Mouse (Mus musculus): ENCODE results near the gene Negr1. TPM values are rescaled to one million over a fixed set of nuclear protein-coding genes. Genes with fewer than 3 reads are reported as not detected.

The Negr1 gene
- total and polyA plus RNA-seq, 3 experiments, result not detected

- Histone ChIP-seq H3K27me3 (replicated peaks) (no peaks in the 10 kb centered on the region), H3K4me1 (ENCODE audit: control insufficient read depth in 1 of 2, insufficient read depth in 2 of 2) (no peaks in the 10 kb centered on the region), H3K4me3 (replicated peaks in 1 of 3; ENCODE audit: low read depth in 2 of 3, low read length in 2 of 3, poor library complexity in 1 of 3) (no peak overlapping the region), H3K9ac (ENCODE audit: insufficient read depth, low read depth) (no peak overlapping the region), H3K27ac (ENCODE audit: insufficient read depth, low read depth) (no peak overlapping the region), H3K9me3 (replicated peaks; ENCODE audit: low read length) (peaks cover 3% of the 10 kb centered on the region), H3K4me2 (ENCODE audit: insufficient read depth, low read depth, poor library complexity, severe bottlenecking) (no peak overlapping the region), H3K79me2 (replicated peaks; ENCODE audit: control insufficient read depth, extremely low read depth, insufficient read depth, poor library complexity, severe bottlenecking) (no peaks in the 10 kb centered on the region), H3K36me3 (replicated peaks in 1 of 2; ENCODE audit: control insufficient read depth in 1 of 2, insufficient read depth in 1 of 2, low read length in 1 of 2) (no peaks in the 10 kb centered on the region)
- in situ Hi-C loops (cut with MboI; ENCODE audit: low pct_ligation_motif_present, low pct_unique_long_range_greater_than_20kb, low sequenced_read_pairs) (no loop called here), dilution Hi-C loops (cut with MboI; ENCODE audit: extremely low pct_ligation_motif_present, extremely low pct_unique_long_range_greater_than_20kb, low sequenced_read_pairs) (no loop called here)
- DNase-seq (ENCODE audit: extremely low read depth), result no peak
- TF ChIP-seq PAX5 (IDR thresholded peaks at IDR 0.05; ENCODE audit: low read length) (no peak), USF2 (conservative IDR thresholded peaks at IDR 0.05; ENCODE audit: low read depth, low read length) (no peak), SIN3A (IDR thresholded peaks at IDR 0.05; ENCODE audit: low read length) (no peak), ELF1 (IDR thresholded peaks at IDR 0.05; ENCODE audit: low read depth, low read length) (no peak), SMC3 (IDR thresholded peaks at IDR 0.05; ENCODE audit: low read depth, low read length) (no peak), ZNF384 (IDR thresholded peaks at IDR 0.05; ENCODE audit: low read depth, low read length) (no peak), JUN (IDR thresholded peaks at IDR 0.05; ENCODE audit: insufficient read depth, low read depth, low read length) (no peak), ETS1 (conservative IDR thresholded peaks at IDR 0.05; ENCODE audit: low read depth, low read length) (no peak), CHD2 (IDR thresholded peaks at IDR 0.05; ENCODE audit: low read length) (no peak), HCFC1 (IDR thresholded peaks at IDR 0.05; ENCODE audit: low read depth, low read length) (no peak), KAT2A (IDR thresholded peaks at IDR 0.05; ENCODE audit: insufficient replicate concordance, low read length) (no peak)
These were observed 334.5 kb downstream of the Negr1 start for GRCm38 (mm10) chr3:156896106-156896505.

DNA sequence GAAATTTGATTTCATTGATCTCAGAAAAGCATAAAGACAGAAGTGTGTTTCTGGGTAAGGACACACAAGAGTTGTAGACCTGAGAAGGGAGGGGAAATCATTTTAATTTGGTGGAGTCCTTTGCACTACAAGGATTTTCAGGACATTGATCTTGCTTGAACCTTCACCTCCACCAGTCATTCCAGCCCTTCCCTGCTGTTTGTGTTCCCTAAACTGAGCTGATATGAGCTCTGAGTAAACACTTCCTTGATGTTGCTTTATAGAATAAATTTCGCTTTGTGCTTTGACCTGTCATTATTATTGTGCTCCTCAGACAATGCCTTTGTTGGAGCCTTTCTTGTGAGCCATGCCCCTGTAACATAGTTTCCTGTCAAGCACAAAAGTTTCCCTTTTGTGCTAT lies 335.0 kb downstream of the Negr1 start:
- no peak overlapping the region for H3K9ac ChIP-seq (ENCODE audit: insufficient read depth, low read depth)
- H3K27me3 ChIP-seq (replicated peaks), result no peaks in the 10 kb centered on the region
- dilution Hi-C loops (cut with MboI; ENCODE audit: extremely low pct_ligation_motif_present, extremely low pct_unique_long_range_greater_than_20kb, low sequenced_read_pairs), result no loop called here
- H3K36me3 ChIP-seq (replicated peaks in 1 of 2; ENCODE audit: control insufficient read depth in 1 of 2, insufficient read depth in 1 of 2, low read length in 1 of 2), result no peaks in the 10 kb centered on the region
- no peak for DNase-seq (ENCODE audit: extremely low read depth)
- no peaks in the 10 kb centered on the region for H3K79me2 ChIP-seq (replicated peaks; ENCODE audit: control insufficient read depth, extremely low read depth, insufficient read depth, poor library complexity, severe bottlenecking)
- no peak for TF ChIP-seq E2F4 (IDR thresholded peaks at IDR 0.05; ENCODE audit: insufficient replicate concordance, low read depth, low read length)
- TF ChIP-seq NRF1 (IDR thresholded peaks at IDR 0.05; ENCODE audit: low read depth, low read length), result no peak
- no peak for TF ChIP-seq RCOR1 (conservative IDR thresholded peaks at IDR 0.05; ENCODE audit: low read depth, low read length)
- no peak for TF ChIP-seq TCF12 (IDR thresholded peaks at IDR 0.05; ENCODE audit: low read depth, low read length)
- no peak for TF ChIP-seq MXI1 (IDR thresholded peaks at IDR 0.05; ENCODE audit: low read depth, low read length)
- no peak for TF ChIP-seq ETS1 (conservative IDR thresholded peaks at IDR 0.05; ENCODE audit: low read depth, low read length)
- TF ChIP-seq EP300 (IDR thresholded peaks at IDR 0.05; ENCODE audit: low read length), result no peak
- no peak for TF ChIP-seq POLR2A (IDR thresholded peaks at IDR 0.05; ENCODE audit: low read depth, low read length)
- TF ChIP-seq SMC3 (IDR thresholded peaks at IDR 0.05; ENCODE audit: low read depth, low read length), result no peak
- no peak for TF ChIP-seq MYC (IDR thresholded peaks at IDR 0.05; ENCODE audit: low read depth, low read length)
- no peak for TF ChIP-seq ZMIZ1 (IDR thresholded peaks at IDR 0.05; ENCODE audit: low read depth, low read length)
- TF ChIP-seq JUND (conservative IDR thresholded peaks at IDR 0.05; ENCODE audit: low read depth, low read length), result no peak
- no peak for TF ChIP-seq SIN3A (IDR thresholded peaks at IDR 0.05; ENCODE audit: low read length)
- H3K9me3 ChIP-seq (replicated peaks; ENCODE audit: low read length), result peaks cover 4% of the 10 kb centered on the region
- H3K4me1 ChIP-seq (ENCODE audit: control insufficient read depth in 1 of 2, insufficient read depth in 2 of 2), result no peaks in the 10 kb centered on the region
- in situ Hi-C loops (cut with MboI; ENCODE audit: low pct_ligation_motif_present, low pct_unique_long_range_greater_than_20kb, low sequenced_read_pairs), result no loop called here
- no peak overlapping the region for H3K4me3 ChIP-seq (replicated peaks in 1 of 3; ENCODE audit: low read depth in 2 of 3, low read length in 2 of 3, poor library complexity in 1 of 3)
- no peak overlapping the region for H3K4me2 ChIP-seq (ENCODE audit: insufficient read depth, low read depth, poor library complexity, severe bottlenecking)
- H3K27ac ChIP-seq (ENCODE audit: insufficient read depth, low read depth), result no peak overlapping the region
